Mouse (Mus musculus): Measurements from ENCODE around the gene Ezr.

GRCm38 (mm10) chr17:6780521-6781115, 2.0 kb downstream of the Ezr start:
- TF ChIP-seq CTCF (conservative IDR thresholded peaks at IDR 0.05; ENCODE audit: insufficient read depth, insufficient read length, low read depth, low read length) = no peak
- TF ChIP-seq POLR2A (IDR thresholded peaks at IDR 0.05; ENCODE audit: low read depth, low read length) = no peak
